Mouse (Mus musculus) left cerebral cortex, postnatal 10 days (tissue): ENCODE results near the gene Muc1. TPM values are rescaled to one million over a fixed set of nuclear protein-coding genes. Genes with fewer than 3 reads are reported as not detected.

Experiments
- DNase-seq, 2 experiments: peaks; one replicate each; pipeline ENCODE4 v3.0.0; 2021 to 2022; ENCODE audit warnings: low spot score in 2 of 2, mixed read lengths in 1 of 2; ENCODE audit errors: extremely low spot score in 1 of 2
- intact Hi-C: fragments of 180-260 bp; cut with DNase I; formaldehyde crosslinking; loops from one replicate; pipeline ENCODE4 v1.15.1; 2025
- total RNA-seq, 2 experiments: library from RNA; stranded (reverse); gene quantifications; 2 replicates each; pipeline ENCODE4 v1.2.3; 2021

Gene Muc1
- total RNA-seq = 1 to 10 TPM in 1 of 2 experiments, under 1 TPM in 1; 0.58 to 1.8 TPM

GRCm38 (mm10) chr3:89228836-89229235, at the start of gene Muc1:
Muc1 (plus strand) TSS chr3:89229057.
- intact Hi-C loops = no loop called here
- peak in 1 of 2 experiments; percentile 27 for DNase-seq

- intact Hi-C loops = no loop called here
- DNase-seq = no peak
Measured at GRCm38 (mm10) chr3:89181749-89182500, 46.9 kb upstream of the Muc1 start.

- intact Hi-C loops = no loop called here
- no peak for DNase-seq
Measured at GRCm38 (mm10) chr3:89182531-89183057, 46.3 kb upstream of the Muc1 start.

GRCm38 (mm10) chr3:89183058-89183958, 45.5 kb upstream of the Muc1 start, which contains the start of gene Fam189b:
Fam189b (plus strand) TSS chr3:89183143.
- intact Hi-C loops = no loop called here
- DNase-seq = peak; percentile 91 to 93

GRCm38 (mm10) chr3:89183959-89184315, 44.9 kb upstream of the Muc1 start:
- intact Hi-C loops = no loop called here
- DNase-seq = no peak

- intact Hi-C loops = no loop called here
- DNase-seq = peak in 1 of 2 experiments; percentile 55
Measured at GRCm38 (mm10) chr3:89187197-89187596, 41.7 kb upstream of the Muc1 start.

- intact Hi-C loops = no loop called here
- DNase-seq = no peak
Measured at GRCm38 (mm10) chr3:89187690-89188477, 41.0 kb upstream of the Muc1 start.

GRCm38 (mm10) chr3:89188478-89188875, 40.4 kb upstream of the Muc1 start:
- DNase-seq = no peak
- intact Hi-C loops = no loop called here

- no peak for DNase-seq
- intact Hi-C loops = no loop called here
Measured at GRCm38 (mm10) chr3:89190436-89190835, 38.4 kb upstream of the Muc1 start.

GRCm38 (mm10) chr3:89193351-89193750, 35.5 kb upstream of the Muc1 start:
- no peak for DNase-seq
- intact Hi-C loops = no loop called here

GRCm38 (mm10) chr3:89193853-89194252, 35.0 kb upstream of the Muc1 start:
- intact Hi-C loops = no loop called here
- no peak for DNase-seq

GRCm38 (mm10) chr3:89195979-89196877, 32.6 kb upstream of the Muc1 start:
- intact Hi-C loops = no loop called here
- peak; percentile 75 to 92 for DNase-seq

- DNase-seq = no peak
- intact Hi-C loops = no loop called here
Measured at GRCm38 (mm10) chr3:89199839-89200238, 29.0 kb upstream of the Muc1 start.

- intact Hi-C loops = no loop called here
- peak; percentile 85 to 87 for DNase-seq
Measured at GRCm38 (mm10) chr3:89202253-89203141, 26.4 kb upstream of the Muc1 start, which contains the start of gene Gba. Gba (plus strand) TSS chr3:89202928.

GRCm38 (mm10) chr3:89203142-89203514, 25.7 kb upstream of the Muc1 start:
- intact Hi-C loops = no loop called here

GRCm38 (mm10) chr3:89206079-89206478, 22.8 kb upstream of the Muc1 start:
- DNase-seq = no peak
- intact Hi-C loops = no loop called here

More at GRCm38 (mm10) chr3:89203142-89203514, 25.7 kb upstream of the Muc1 start:
- DNase-seq = no peak

GRCm38 (mm10) chr3:89206695-89207094, 22.2 kb upstream of the Muc1 start:
- intact Hi-C loops = no loop called here
- no peak for DNase-seq
